Mouse (Mus musculus) liver, adult 2 months (tissue): ENCODE results near the gene Acsl5. TPM values are rescaled to one million over a fixed set of nuclear protein-coding genes. Genes with fewer than 3 reads are reported as not detected.

Experiments used
- DNase-seq: peaks from one replicate; pipeline ENCODE4 v3.0.0-alpha.2; 2011; ENCODE audit warnings: low read depth, low spot score; ENCODE audit errors: extremely low read depth
- H3K27ac ChIP-seq: fragments of 200-500 bp; replicated peaks from 2 replicates; pipeline ENCODE4 v1.5.1; 2012; ENCODE audit warnings: low read depth, mild to moderate bottlenecking, control low read depth, inconsistent platforms, low read length; ENCODE audit not compliant: insufficient read depth
- H3K27me3 ChIP-seq: fragments of 200-500 bp; 2 replicates; pipeline ENCODE4 v1.6.1; 2012; ENCODE audit warnings: mild to moderate bottlenecking, moderate library complexity, low read length, inconsistent platforms; ENCODE audit not compliant: control insufficient read depth, insufficient read depth
- H3K36me3 ChIP-seq: fragments of 200-500 bp; 2 replicates; pipeline ENCODE4 v1.6.1; 2012; ENCODE audit warnings: low read length, inconsistent platforms; ENCODE audit not compliant: control insufficient read depth, insufficient read depth
- H3K4me1 ChIP-seq: fragments of 200-500 bp; 2 replicates; pipeline ENCODE4 v1.6.1; 2011; ENCODE audit warnings: low read length; ENCODE audit not compliant: control insufficient read depth, insufficient read depth
- H3K4me3 ChIP-seq: fragments of 200-500 bp; 2 replicates; pipeline ENCODE4 v1.5.1; 2011; ENCODE audit warnings: low read depth, mild to moderate bottlenecking, control low read depth, low read length, moderate library complexity; ENCODE audit not compliant: insufficient read depth
- H3K79me2 ChIP-seq: fragments of 200-500 bp; 2 replicates; pipeline ENCODE4 v1.6.1; 2012; ENCODE audit warnings: inconsistent platforms, mild to moderate bottlenecking, low read length, moderate library complexity; ENCODE audit not compliant: control insufficient read depth, insufficient read depth
- H3K9ac ChIP-seq: fragments of 200-500 bp; 2 replicates; pipeline ENCODE4 v1.6.1; 2012; ENCODE audit warnings: low read depth, mild to moderate bottlenecking, control low read depth, inconsistent platforms, low read length
- CTCF ChIP-seq: fragments of 200-500 bp; IDR thresholded peaks from 2 replicates; pipeline ENCODE4 v1.5.1; 2011; ENCODE audit warnings: low read depth, low read length, control low read depth
- POLR2A ChIP-seq: fragments of 200-500 bp; IDR thresholded peaks from 2 replicates; pipeline ENCODE4 v1.6.1; 2011; ENCODE audit warnings: low read length, control low read depth; ENCODE audit not compliant: insufficient read depth; ENCODE audit errors: extremely low read depth
- WGBS: fragments of 180-500 bp; shearing (Covaris S2); methylation state at CpG from one replicate; pipeline ENCODE4 v1.1.7; 2018; 5-methylcytosine and 5-hydroxymethylcytosine counted together
- polyA plus RNA-seq: library from polyadenylated mRNA; depleted of rRNA; stranded (reverse); fragments of >200 nt; gene quantifications from 2 replicates; pipeline ENCODE4 v1.2.3, GENCODE M21; 2012
- total RNA-seq: library from RNA; depleted of rRNA; stranded (reverse); fragments of >200 nt; gene quantifications from 2 replicates; pipeline ENCODE4 v1.2.3, GENCODE M21; 2014

Acsl5 gene
- total and polyA plus RNA-seq, 2 experiments = 206 to 1,190 TPM

DNA sequence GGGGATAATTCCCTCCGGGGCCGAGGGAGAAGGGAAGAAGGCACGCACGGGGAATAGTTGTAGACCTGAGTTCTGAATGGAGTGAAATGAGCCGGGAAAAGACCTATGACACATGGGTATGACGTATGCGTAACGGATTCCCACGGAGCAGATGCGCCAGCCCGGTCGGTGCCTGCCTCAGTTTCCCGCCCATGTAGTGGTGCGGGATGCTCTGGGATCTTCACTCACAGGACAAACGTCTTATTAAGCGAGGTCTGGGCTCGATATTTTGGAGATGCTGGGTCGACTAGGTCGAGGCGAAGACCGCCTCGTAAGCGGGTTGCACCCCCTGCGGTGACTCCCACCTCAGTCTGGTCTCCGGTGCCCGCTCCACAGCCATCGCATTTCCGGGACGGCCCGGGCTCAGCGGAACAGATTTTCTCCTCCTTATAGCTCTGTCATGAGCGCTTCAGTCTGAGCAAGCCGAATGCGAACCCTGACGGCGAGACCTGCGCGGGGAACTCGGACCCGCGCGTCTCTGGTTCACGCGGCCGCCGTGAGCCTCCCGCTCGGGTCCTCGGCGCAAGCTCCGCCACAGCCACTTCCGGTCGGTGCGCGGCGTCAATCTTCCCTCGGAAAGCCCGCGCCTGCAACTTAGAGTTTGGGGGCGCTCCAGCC lies 63.8 kb downstream of the Acsl5 start, which contains the start of gene Zdhhc6:
TSS of gene Zdhhc6 (minus strand) at position 581 of the 657 bp plus-strand sequence.
- Histone ChIP-seq H3K27ac (peak within 1 kb of the TSS; percentile 85), H3K4me3 (peak within 1 kb of the TSS; percentile 88), H3K36me3 (peaks cover 24% of the 10 kb centered on the region), H3K9ac (peak within 1 kb of the TSS; percentile 89), H3K4me1 (0 out of 2 replicates have a peak, but pooled peaks cover 4% of the 10 kb centered on the region), H3K79me2 (peaks cover 15% of the 10 kb centered on the region; the same call in 1 of the 2 replicates), H3K27me3 (no peaks in the 10 kb centered on the region)
- TF ChIP-seq POLR2A (peak; percentile 78), CTCF (peak; percentile 1; the same call in 1 of the 2 replicates)
- under 1% methylated on average over 60 of the region's 60 CpGs for WGBS
- DNase-seq = no peak

DNA sequence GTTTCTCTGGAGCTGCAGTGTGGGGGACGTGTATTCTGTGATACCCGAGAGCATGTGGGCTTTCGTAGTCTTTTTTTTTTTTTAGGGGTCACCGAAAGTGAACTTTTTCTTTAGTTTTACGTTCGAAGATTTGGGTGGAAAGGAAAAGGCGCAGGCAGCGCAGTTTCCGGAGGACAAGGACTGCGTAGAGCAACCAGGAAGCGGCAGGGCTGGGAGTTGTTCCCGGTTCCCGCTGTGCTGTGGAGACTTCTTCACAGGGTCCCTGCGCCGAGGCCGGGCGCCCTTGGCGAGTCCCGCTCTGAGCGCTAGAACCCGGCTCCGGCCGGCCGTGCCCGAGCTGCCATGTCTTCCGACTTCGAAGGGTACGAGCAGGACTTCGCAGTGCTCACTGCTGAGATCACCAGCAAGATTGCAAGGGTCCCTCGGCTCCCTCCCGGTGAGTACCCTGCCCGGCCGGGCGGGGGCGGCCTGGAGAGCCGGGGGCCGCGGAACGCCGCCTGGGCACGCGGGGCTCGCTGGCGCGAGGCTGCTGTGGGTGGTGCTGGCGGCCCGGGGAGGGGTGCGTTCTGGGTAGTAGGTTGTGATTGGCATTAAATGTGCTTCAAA lies 64.5 kb downstream of the Acsl5 start, which contains the start of gene Vti1a:
TSS of gene Vti1a (plus strand) at position 187 of the 606 bp plus-strand sequence.
- H3K36me3 ChIP-seq = peaks cover 19% of the 10 kb centered on the region; the same call in 1 of the 2 replicates
- peak; percentile 57 for TF ChIP-seq CTCF
- TF ChIP-seq POLR2A = peak; percentile 44; the same call in 1 of the 2 replicates
- H3K4me3 ChIP-seq = peak within 1 kb of the TSS; percentile 88
- H3K79me2 ChIP-seq = peaks cover 15% of the 10 kb centered on the region; the same call in 1 of the 2 replicates
- peak; percentile 87 for DNase-seq
- H3K27ac ChIP-seq = peak within 1 kb of the TSS; percentile 85
- WGBS = 1% methylated on average over 48 of the region's 48 CpGs
- 0 out of 2 replicates have a peak, but pooled peaks cover 4% of the 10 kb centered on the region for H3K4me1 ChIP-seq
- H3K9ac ChIP-seq = peak within 1 kb of the TSS; percentile 89
- no peaks in the 10 kb centered on the region for H3K27me3 ChIP-seq

DNA sequence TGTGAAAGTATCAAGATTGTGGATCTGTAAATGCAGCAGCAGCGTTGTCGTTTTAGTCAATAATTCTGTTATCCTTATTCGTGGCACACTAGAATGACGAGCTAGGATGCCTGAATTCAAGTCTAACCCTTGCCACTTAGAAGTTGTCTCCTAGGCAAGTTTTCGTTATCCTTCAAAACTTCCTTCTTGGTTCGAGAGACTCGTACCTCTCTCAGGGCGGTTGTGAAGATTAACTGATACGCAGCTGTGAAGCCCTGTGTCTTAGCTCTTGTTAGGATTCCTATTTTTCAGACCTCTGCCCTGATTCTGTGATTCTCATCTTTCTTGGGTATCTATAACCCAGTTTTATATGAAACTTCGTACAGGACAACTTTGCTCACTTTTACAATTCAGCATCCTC lies 65.2 kb downstream of the Acsl5 start:
- Histone ChIP-seq H3K27ac (no peak overlapping the region), H3K27me3 (no peaks in the 10 kb centered on the region), H3K79me2 (peaks cover 15% of the 10 kb centered on the region; the same call in 1 of the 2 replicates), H3K4me1 (0 out of 2 replicates have a peak, but pooled peaks cover 4% of the 10 kb centered on the region), H3K9ac (no peak overlapping the region), H3K36me3 (peaks cover 12% of the 10 kb centered on the region; the same call in 1 of the 2 replicates), H3K4me3 (no peak overlapping the region)
- no peak for DNase-seq
- no peak for TF ChIP-seq CTCF
- TF ChIP-seq POLR2A = no peak
- WGBS = 35% methylated on average over 10 of the region's 10 CpGs

DNA sequence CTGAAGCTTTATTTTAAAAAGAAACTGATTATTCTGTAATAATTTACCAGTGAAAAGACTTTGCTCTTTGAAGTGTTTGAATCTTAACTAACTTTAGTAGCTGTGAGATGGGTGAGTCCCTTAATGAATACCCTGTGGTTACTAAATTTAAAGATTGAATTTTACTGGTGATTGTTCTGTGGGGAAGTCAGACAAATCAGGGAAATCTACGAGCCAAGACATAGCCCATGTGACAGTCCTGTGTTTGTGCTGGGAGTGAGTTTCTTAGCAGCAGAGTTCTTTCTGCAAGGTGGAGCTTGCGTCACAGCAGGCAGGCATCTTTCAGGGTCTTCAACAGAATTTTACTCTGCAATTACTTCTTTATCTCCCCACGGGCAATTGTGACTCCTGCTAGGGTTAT lies 67.3 kb downstream of the Acsl5 start:
- Histone ChIP-seq H3K36me3 (peaks cover 13% of the 10 kb centered on the region), H3K9ac (no peak overlapping the region), H3K4me3 (no peak overlapping the region), H3K79me2 (peaks cover 15% of the 10 kb centered on the region; the same call in 1 of the 2 replicates), H3K27ac (no peak overlapping the region), H3K27me3 (no peaks in the 10 kb centered on the region), H3K4me1 (0 out of 2 replicates have a peak, but pooled peaks cover 4% of the 10 kb centered on the region)
- no peak for TF ChIP-seq CTCF
- WGBS = 77% methylated on average over 3 of the region's 3 CpGs
- no peak for DNase-seq

DNA sequence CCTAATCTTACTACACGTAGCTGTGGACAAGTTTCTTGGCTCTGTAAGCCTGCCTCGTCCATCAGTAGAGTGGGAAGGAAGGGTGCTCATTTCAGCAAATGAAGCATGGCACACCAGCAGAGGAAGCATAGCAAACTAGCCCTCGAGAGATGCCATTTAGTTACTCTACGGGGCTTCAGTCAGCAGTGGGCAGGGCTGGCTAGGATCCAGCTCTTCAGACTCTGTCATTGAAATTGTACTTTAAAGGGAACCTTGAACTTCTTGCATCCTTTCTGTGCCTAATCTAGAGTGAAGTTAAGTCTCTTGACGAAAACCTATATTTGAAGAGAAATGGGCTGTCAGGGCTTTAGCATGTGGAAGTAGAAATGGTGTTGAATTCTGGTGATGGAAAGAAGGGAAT lies 67.8 kb downstream of the Acsl5 start:
- peaks cover 13% of the 10 kb centered on the region; the same call in 1 of the 2 replicates for H3K79me2 ChIP-seq
- 76% methylated on average over 5 of the region's 5 CpGs for WGBS
- no peak overlapping the region for H3K4me3 ChIP-seq
- no peaks in the 10 kb centered on the region for H3K27me3 ChIP-seq
- no peak for DNase-seq
- 0 out of 2 replicates have a peak, but pooled peaks cover 3% of the 10 kb centered on the region for H3K4me1 ChIP-seq
- no peak overlapping the region for H3K27ac ChIP-seq
- H3K36me3 ChIP-seq = peaks cover 15% of the 10 kb centered on the region
- no peak for TF ChIP-seq CTCF
- TF ChIP-seq POLR2A = no peak
- H3K9ac ChIP-seq = no peak overlapping the region
